Mouse (Mus musculus): Measurements from ENCODE around the gene Pygm. TPM values are rescaled to one million over a fixed set of nuclear protein-coding genes. Genes with fewer than 3 reads are reported as not detected.

Gene Pygm
- polyA plus RNA-seq, 1 experiment, result 3.7 TPM

GRCm38 (mm10) chr19:6412798-6413197 lies 28.6 kb downstream of the Pygm start:
- no peak for TF ChIP-seq CTCF (IDR thresholded peaks at IDR 0.05; ENCODE audit: control insufficient read depth, insufficient read depth, low read length)
- no peak for TF ChIP-seq POLR2A (IDR thresholded peaks at IDR 0.05; ENCODE audit: borderline replicate concordance, control insufficient read depth, low read depth, low read length)
- Histone ChIP-seq H3K4me3 (replicated peaks; ENCODE audit: control insufficient read depth, low read depth, low read length) (no peak overlapping the region), H3K4me1 (ENCODE audit: control insufficient read depth, insufficient read depth, low read length) (no peaks in the 10 kb centered on the region; the same call in 1 of the 2 replicates), H3K27ac (ENCODE audit: control insufficient read depth, insufficient read depth, low read depth, low read length, poor library complexity) (no peak overlapping the region)
- WGBS, result 86% methylated on average over 14 of the region's 14 CpGs

- H3K4me1 ChIP-seq (ENCODE audit: control insufficient read depth, insufficient read depth, low read length), result no peaks in the 10 kb centered on the region
- no peak overlapping the region for H3K27ac ChIP-seq (ENCODE audit: control insufficient read depth, insufficient read depth, low read depth, low read length, poor library complexity)
- 72% methylated on average over 6 of the region's 6 CpGs for WGBS
- H3K4me3 ChIP-seq (replicated peaks; ENCODE audit: control insufficient read depth, low read depth, low read length), result no peak overlapping the region
- TF ChIP-seq POLR2A (IDR thresholded peaks at IDR 0.05; ENCODE audit: borderline replicate concordance, control insufficient read depth, low read depth, low read length) (no peak), CTCF (IDR thresholded peaks at IDR 0.05; ENCODE audit: control insufficient read depth, insufficient read depth, low read length) (no peak)
Observed at GRCm38 (mm10) chr19:6415454-6415853, 31.3 kb downstream of the Pygm start.

GRCm38 (mm10) chr19:6416124-6416770 lies 32.0 kb downstream of the Pygm start:
- Histone ChIP-seq H3K4me3 (replicated peaks; ENCODE audit: control insufficient read depth, low read depth, low read length) (no peak overlapping the region), H3K4me1 (ENCODE audit: control insufficient read depth, insufficient read depth, low read length) (no peaks in the 10 kb centered on the region), H3K27ac (ENCODE audit: control insufficient read depth, insufficient read depth, low read depth, low read length, poor library complexity) (no peak overlapping the region)
- no peak for TF ChIP-seq POLR2A (IDR thresholded peaks at IDR 0.05; ENCODE audit: borderline replicate concordance, control insufficient read depth, low read depth, low read length)
- no peak for TF ChIP-seq CTCF (IDR thresholded peaks at IDR 0.05; ENCODE audit: control insufficient read depth, insufficient read depth, low read length)
- 31% methylated on average over 9 of the region's 9 CpGs for WGBS

GRCm38 (mm10) chr19:6416894-6417761 lies 32.9 kb downstream of the Pygm start:
- no peak overlapping the region for H3K4me3 ChIP-seq (replicated peaks; ENCODE audit: control insufficient read depth, low read depth, low read length)
- WGBS, result 52% methylated on average over 12 of the region's 12 CpGs
- H3K4me1 ChIP-seq (ENCODE audit: control insufficient read depth, insufficient read depth, low read length), result no peaks in the 10 kb centered on the region
- no peak for TF ChIP-seq CTCF (IDR thresholded peaks at IDR 0.05; ENCODE audit: control insufficient read depth, insufficient read depth, low read length)
- TF ChIP-seq POLR2A (IDR thresholded peaks at IDR 0.05; ENCODE audit: borderline replicate concordance, control insufficient read depth, low read depth, low read length), result no peak
- H3K27ac ChIP-seq (ENCODE audit: control insufficient read depth, insufficient read depth, low read depth, low read length, poor library complexity), result no peak overlapping the region; the same call in 1 of the 2 replicates

GRCm38 (mm10) chr19:6418233-6418879 lies 34.2 kb downstream of the Pygm start, which contains the start of gene Nrxn2:
Nrxn2 (plus strand) TSS chr19:6418731.
- Histone ChIP-seq H3K4me3 (replicated peaks; ENCODE audit: control insufficient read depth, low read depth, low read length) (peak within 1 kb of the TSS; percentile 43), H3K27ac (ENCODE audit: control insufficient read depth, insufficient read depth, low read depth, low read length, poor library complexity) (no peak within 1 kb of the TSS; the same call in 1 of the 2 replicates), H3K4me1 (ENCODE audit: control insufficient read depth, insufficient read depth, low read length) (no peaks in the 10 kb centered on the region)
- WGBS, result 1% methylated on average over 46 of the region's 46 CpGs
- TF ChIP-seq POLR2A (IDR thresholded peaks at IDR 0.05; ENCODE audit: borderline replicate concordance, control insufficient read depth, low read depth, low read length), result no peak
- TF ChIP-seq CTCF (IDR thresholded peaks at IDR 0.05; ENCODE audit: control insufficient read depth, insufficient read depth, low read length), result peak; percentile 89

GRCm38 (mm10) chr19:6418984-6419692 lies 34.9 kb downstream of the Pygm start:
- TF ChIP-seq POLR2A (IDR thresholded peaks at IDR 0.05; ENCODE audit: borderline replicate concordance, control insufficient read depth, low read depth, low read length) (no peak), CTCF (IDR thresholded peaks at IDR 0.05; ENCODE audit: control insufficient read depth, insufficient read depth, low read length) (no peak)
- H3K4me3 ChIP-seq (replicated peaks; ENCODE audit: control insufficient read depth, low read depth, low read length), result no peak overlapping the region
- no peaks in the 10 kb centered on the region for H3K4me1 ChIP-seq (ENCODE audit: control insufficient read depth, insufficient read depth, low read length)
- H3K27ac ChIP-seq (ENCODE audit: control insufficient read depth, insufficient read depth, low read depth, low read length, poor library complexity), result no peak overlapping the region
- WGBS, result 18% methylated on average over 22 of the region's 23 CpGs

- H3K4me1 ChIP-seq (ENCODE audit: control insufficient read depth, insufficient read depth, low read length), result no peaks in the 10 kb centered on the region
- TF ChIP-seq CTCF (IDR thresholded peaks at IDR 0.05; ENCODE audit: control insufficient read depth, insufficient read depth, low read length) (no peak), POLR2A (IDR thresholded peaks at IDR 0.05; ENCODE audit: borderline replicate concordance, control insufficient read depth, low read depth, low read length) (no peak)
- 49% methylated on average over 9 of the region's 9 CpGs for WGBS
- no peak overlapping the region for H3K27ac ChIP-seq (ENCODE audit: control insufficient read depth, insufficient read depth, low read depth, low read length, poor library complexity)
- H3K4me3 ChIP-seq (replicated peaks; ENCODE audit: control insufficient read depth, low read depth, low read length), result no peak overlapping the region
Observed at GRCm38 (mm10) chr19:6419805-6420310, 35.7 kb downstream of the Pygm start.

All from bone marrow, adult 2 months (tissue).